Mouse (Mus musculus) Muller cell, postnatal 12 days (primary cell): ENCODE measurements around the gene Arpc5l.

Source experiments
- DNase-seq: peaks from one replicate; pipeline ENCODE4 v3.0.0-alpha.2; 2015; ENCODE audit errors: inconsistent ontology term

Arpc5l gene

DNA sequence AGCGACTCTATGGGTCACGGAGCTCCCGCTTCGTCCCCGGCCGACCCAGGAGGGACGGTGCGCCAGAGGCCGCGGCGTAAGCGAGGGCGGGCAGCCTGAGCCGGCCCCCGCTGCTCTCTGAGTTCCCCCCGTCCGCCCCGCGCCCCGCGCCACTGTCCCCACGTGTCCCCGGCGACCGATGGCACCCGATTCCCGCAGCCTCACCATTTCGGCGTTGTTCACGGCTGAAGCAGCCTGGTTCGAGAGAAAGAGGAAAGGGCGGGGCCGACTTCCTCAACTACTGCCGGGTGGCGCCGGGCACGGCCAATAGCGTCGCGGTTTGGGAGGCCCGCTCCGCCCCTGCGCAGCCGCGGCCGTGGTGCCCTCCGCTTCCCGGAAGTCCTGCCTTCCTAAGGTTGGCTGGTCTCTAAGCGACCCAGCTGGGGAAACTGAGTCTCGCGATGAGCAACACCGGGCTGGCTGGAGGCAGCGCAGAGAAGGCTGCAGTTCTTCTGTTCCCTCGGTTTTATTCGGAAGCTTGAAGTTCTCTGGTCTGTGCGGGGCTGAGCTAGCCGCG is at the start of gene Arpc5l:
Gene Arpc5l, plus strand, starts transcription at position 469 of the 556 bp plus-strand sequence.
- DNase-seq: peak; percentile 94

- no peak for DNase-seq
These were observed 49.1 kb upstream of the Arpc5l start for GRCm38 (mm10) chr2:38956062-38956461.

GRCm38 (mm10) chr2:38957671-38958223 is 47.4 kb upstream of the Arpc5l start:
- DNase-seq: no peak

DNA sequence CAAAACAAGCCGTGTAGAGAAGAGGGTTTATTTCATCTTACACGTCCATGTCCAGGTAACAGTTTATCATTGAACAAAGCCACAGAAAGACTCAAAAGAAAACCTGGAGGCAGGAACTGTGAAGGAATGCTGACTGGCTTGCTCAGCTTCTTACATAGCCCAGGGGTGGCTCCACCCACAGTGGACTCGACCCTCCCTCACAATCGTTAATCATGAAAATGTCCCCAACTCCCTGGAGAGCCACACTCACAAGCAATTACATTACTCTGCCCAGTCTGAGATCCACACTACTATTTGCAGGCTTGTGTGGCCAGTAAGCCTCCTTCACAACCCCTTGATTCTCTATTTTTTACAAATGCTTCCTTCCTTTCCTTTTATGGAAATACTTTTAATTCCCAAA is 41.0 kb upstream of the Arpc5l start:
- no peak for DNase-seq

DNA sequence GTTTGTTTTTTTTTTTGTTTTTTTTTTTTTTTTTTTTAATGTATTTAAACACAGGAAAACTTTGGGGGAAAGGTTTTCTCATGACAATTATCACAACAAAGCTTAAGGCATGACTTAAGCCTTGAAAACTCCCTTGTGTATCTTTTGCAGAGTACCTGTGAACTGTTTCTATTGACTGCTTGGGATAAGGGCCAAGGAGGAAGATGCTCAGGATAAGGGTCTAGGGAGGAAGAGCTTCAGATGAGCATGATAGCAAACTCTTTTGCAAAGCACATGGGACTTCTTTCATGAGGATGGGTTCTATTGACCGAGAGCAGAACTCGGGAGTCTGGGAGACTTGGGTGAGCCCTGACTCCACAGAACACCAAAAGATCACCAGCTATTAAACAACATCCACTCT is 35.5 kb upstream of the Arpc5l start:
- DNase-seq: no peak

- DNase-seq: no peak
These were observed 35.1 kb upstream of the Arpc5l start for GRCm38 (mm10) chr2:38970057-38970456.

- DNase-seq: no peak
These were observed 31.9 kb upstream of the Arpc5l start for GRCm38 (mm10) chr2:38973223-38973622.

DNA sequence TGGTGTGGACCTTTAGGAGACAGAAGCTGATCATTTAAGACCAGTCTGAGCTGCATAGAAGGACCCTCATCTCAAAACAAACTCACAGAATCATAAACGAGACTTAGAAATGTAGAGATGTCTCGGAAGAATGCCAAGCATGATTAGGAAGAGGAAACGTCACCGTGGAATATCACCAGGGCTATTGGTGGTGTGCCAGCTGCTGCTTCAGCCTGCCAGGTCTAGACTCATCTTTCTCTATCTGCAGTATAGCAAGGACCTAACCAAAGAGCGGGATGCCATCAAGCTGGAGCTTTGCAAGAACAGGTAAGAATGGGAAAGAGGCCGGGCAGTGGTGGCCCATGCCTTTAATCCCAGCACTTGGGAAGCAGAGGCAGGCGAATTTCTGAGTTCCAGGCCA is 31.4 kb upstream of the Arpc5l start:
- no peak for DNase-seq

- peak; percentile 36 for DNase-seq
These were observed 31.0 kb upstream of the Arpc5l start for GRCm38 (mm10) chr2:38974171-38974570.

DNA sequence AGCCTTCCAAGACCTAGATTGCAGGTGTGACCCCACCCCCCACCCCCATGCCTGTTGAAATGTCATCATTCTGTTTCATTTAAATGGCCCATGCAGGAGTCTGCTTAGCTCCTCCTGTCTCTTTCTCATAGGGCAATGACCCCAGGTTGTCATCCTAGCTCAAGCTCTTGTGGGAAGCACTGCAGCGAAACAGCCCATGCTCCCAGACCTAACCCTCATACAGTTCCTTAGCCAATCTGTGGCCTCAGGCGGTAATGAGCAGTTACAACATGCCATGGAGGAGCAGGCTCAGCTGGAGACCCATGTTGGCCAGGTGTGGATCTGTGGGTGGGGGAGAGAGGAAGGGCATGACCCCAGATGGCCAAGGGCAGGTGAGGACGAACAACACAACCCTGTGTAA is 30.0 kb upstream of the Arpc5l start:
- DNase-seq: no peak

DNA sequence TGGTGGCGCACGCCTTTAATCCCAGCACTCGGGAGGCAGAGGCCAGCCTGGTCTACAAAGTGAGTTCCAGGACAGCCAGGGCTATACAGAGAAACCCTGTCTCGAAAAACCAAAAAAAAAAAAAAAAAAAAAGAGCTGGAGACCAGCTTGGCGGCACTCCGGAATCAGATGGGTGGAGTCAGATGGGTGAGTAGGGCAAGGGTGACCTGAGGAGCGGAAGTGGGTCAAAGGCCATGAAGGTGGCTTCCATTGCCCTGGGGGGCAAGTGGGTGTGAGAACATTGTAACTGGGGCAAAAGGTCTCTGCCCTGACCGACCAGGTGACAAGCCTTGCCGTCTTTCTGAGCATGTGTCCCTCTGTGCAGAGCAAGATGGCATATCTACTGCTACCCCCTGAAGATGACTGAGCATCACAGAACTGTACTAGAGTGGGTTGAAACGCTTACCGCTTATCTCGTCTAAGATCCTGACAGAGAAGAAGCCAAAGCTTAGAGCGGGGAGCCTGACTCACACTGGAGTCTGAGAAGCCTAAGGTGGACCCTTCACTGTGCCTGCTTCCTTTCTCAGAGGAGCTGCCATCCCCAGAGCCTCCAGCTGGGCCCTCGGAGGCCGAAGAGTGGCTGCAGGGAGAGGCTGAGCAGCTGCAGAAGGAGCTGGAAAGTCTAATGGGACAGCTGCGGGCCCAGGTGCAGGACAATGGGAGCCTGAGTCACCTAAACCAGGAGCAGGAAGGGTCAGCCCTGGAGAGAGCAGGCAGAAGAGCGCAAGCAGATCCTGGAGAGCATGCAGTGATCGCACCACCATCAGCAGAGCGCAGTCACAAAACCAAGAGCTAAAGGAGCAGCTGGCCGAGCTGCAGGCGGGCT is 29.0 kb upstream of the Arpc5l start:
- no peak for DNase-seq

DNA sequence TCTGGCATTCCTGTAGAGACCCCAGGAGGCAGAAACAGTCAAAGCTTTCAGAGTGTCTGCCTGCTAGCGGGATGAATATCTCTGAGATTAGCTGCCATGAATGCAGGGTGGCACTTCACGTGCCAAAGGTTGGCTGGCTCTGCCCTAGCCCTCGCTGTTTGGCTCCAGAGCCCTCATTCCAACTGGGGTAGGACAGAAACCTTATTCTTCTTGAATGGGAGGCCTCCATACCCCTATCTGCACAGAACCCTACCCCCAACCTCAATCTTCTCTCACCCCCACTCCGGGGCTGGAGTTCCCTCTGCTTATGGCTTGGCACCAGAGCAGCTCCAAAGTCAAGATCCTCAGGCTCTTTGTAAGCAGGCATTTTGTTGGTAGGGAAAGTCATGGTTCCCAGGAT is 27.3 kb upstream of the Arpc5l start:
- no peak for DNase-seq

DNA sequence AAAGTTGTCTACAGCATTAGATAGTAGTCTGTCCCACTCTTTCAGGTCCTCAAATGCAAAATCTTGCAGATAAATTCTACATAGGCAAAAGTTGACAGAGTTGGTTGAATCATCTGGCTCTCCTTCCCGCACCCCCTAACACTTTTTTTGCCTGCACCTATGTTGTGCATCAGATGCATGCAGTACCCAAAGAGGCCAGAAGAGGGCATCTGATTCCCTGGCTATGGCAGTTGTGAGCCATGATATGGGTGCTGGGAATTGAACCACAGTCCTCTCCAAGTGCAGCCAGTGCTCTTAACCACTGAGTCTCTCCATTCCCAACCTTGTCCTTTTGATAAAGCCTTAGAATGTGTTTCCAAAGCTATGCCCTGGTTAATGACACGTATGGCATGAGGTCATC is 21.7 kb upstream of the Arpc5l start:
- no peak for DNase-seq

DNA sequence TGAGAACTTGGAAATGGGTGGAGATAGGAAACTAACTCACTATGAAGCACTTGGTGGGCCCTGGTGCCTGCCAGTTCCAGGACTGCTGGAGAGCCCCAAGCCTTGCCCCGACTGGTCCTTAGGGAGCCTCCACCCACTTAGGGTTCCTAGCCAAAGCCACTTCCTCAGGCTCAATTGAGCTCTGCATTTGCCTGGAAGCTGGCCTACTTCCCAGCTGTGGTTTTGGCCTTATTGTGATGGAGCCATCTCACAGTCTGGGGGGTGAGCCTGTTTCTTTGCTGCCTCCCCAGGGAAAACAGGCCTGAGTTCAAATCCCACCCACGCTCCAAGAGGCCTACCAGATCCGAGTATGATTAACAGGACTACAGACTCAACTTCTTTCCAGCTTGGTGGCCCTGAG is 18.6 kb upstream of the Arpc5l start:
- peak; percentile 88 for DNase-seq

- no peak for DNase-seq
These were observed 17.8 kb upstream of the Arpc5l start for GRCm38 (mm10) chr2:38987371-38987770.

- DNase-seq: no peak
These were observed 17.2 kb upstream of the Arpc5l start for GRCm38 (mm10) chr2:38987803-38988510.

DNA sequence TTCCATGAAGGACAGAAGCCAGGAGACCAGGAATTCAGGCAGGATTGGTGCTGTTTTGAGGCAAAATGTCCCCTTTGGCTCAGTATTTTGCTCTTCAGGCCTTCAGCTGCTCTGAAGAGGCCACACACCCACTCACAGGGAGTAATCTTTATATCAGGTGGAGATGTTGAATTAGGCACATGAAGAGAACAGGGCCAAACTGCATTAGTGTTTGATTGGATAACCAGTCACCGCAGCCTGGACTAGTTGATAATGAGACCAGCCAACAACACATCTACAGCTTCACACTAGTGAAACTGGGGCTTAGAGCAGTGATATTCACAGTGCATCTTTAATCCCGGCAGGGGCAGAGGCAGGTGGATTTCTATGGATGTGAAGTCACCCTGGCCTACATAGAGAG is 16.2 kb upstream of the Arpc5l start:
- no peak for DNase-seq

GRCm38 (mm10) chr2:38992004-38992403 is 13.1 kb upstream of the Arpc5l start:
- DNase-seq: no peak

DNA sequence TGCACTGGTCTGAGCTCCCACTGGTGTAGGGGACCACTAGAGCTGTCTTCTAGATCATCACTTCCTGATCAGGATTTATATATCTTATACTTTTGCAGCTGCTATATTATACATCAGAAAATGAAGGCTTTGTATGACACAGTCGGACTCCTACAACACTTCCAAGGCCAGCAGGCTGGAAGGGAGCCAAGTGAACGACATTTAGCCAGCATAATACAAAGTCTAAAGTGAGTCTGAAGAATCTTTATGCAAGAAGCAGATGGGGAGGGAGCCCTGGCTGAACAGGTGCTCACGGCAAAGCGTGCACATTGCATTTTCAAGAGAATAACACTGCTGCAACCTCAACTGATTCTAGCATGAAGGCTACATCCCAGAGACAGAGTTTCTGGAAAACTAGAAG is 12.7 kb upstream of the Arpc5l start:
- no peak for DNase-seq

GRCm38 (mm10) chr2:38997386-38998374 is 7.5 kb upstream of the Arpc5l start, which contains the start of gene Wdr38:
Gene Wdr38 (plus strand): TSS chr2:38997476.
- peak; percentile 89 for DNase-seq

DNA sequence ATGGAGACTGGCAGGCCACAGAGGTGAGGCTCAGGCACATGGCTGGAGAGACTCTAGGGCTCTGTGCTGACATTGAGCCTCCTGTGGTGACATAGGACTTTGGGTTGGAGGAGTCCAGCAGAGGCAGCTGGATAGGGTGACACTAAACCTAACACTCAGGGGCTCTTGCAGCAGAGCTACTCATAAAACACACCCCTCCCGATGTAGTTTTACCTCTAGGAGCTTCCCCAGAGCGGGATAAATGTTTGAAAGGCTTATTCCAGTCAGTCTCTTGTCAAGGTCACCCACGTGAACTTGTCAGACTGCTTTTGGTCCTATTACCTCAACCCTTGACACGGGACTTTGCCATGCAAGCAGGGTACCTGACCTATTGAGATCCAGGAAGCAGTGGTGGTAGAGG is 5.8 kb upstream of the Arpc5l start:
- no peak for DNase-seq
